21 mouse cellular contexts compared by ENCODE assay signal in genomic region chr1:63140231-63140630, GRCm38 (mm10). TPM values are rescaled to one million over a fixed set of nuclear protein-coding genes. Genes with fewer than 3 reads are reported as not detected.
DNase-seq lines count a peak whose midpoint lies in the region; ATAC-seq and TF ChIP-seq lines count a peak whose summit lies in the region.
"Had no signal": no experiment of that assay in that cellular context is flagged by ENCODE, and none has a peak within 500 bp of the region (broad histone marks: within the 10 kb centered on the region; RNA-seq: fewer than 3 reads in every experiment).

No protein-coding gene starts in this region.

- H3K9me3 ChIP-seq in E14TG2a.4 (ENCODE audit: low read length) (no peaks in the 10 kb centered on the region), ES-Bruce4 (replicated peaks; ENCODE audit: control insufficient read depth, insufficient read depth, low read length, poor library complexity, severe bottlenecking) (no peaks in the 10 kb centered on the region), ES-E14 (ENCODE audit: control insufficient read depth, insufficient read depth, low read depth, low read length) (no peaks in the 10 kb centered on the region)
- no peaks in the 10 kb centered on the region for H3K9me3 ChIP-seq in intestine, embryonic 15.5 days
- H3K9me3 ChIP-seq: embryonic facial prominence, embryonic 10.5 days; embryonic facial prominence, embryonic 12.5 days; forebrain, embryonic 13.5 days; forebrain, embryonic 15.5 days had no signal

- intact Hi-C loops in gastrocnemius, adult 2 months (cut with DNase I) = no loop called here

- peak overlapping the region; percentile 68 for H3K9ac ChIP-seq in ES-Bruce4 (ENCODE audit: low read depth, poor library complexity, severe bottlenecking)
- H3K9ac ChIP-seq in ES-E14 (ENCODE audit: insufficient read depth, low read depth, low read length, poor library complexity, severe bottlenecking) = peak overlapping the region; percentile 82
- no peak overlapping the region for H3K9ac ChIP-seq in intestine, embryonic 15.5 days
- H3K9ac ChIP-seq: embryonic facial prominence, embryonic 12.5 days; forebrain, embryonic 13.5 days; forebrain, embryonic 15.5 days; forebrain, postnatal 0 days had no signal

- H3K27me3 ChIP-seq in E14TG2a.4 (ENCODE audit: insufficient read depth, low read length) (no peaks in the 10 kb centered on the region), ES-Bruce4 (ENCODE audit: control insufficient read depth, insufficient read depth, low read length, poor library complexity, severe bottlenecking) (no peaks in the 10 kb centered on the region)
- H3K27me3 ChIP-seq in intestine, embryonic 15.5 days (replicated peaks) = no peaks in the 10 kb centered on the region
- H3K27me3 ChIP-seq: embryonic facial prominence, embryonic 12.5 days; forebrain, embryonic 13.5 days; forebrain, embryonic 15.5 days; Patski had no signal

- WGBS in intestine, embryonic 15.5 days = 94% methylated on average over 13 of the region's 13 CpGs

- no peak for TF ChIP-seq POLR2A in ES-Bruce4 (IDR thresholded peaks at IDR 0.05; ENCODE audit: insufficient read depth, low read length)

- TF ChIP-seq EP300 in ES-Bruce4 (IDR thresholded peaks at IDR 0.05; ENCODE audit: insufficient read depth, low read depth, low read length) = no peak

- peaks cover 42% of the 10 kb centered on the region for H3K36me3 ChIP-seq in E14TG2a.4 (ENCODE audit: insufficient read depth, low read length)
- peaks cover 21% of the 10 kb centered on the region for H3K36me3 ChIP-seq in ES-Bruce4 (ENCODE audit: control insufficient read depth, insufficient read depth, low read length, poor library complexity, severe bottlenecking)
- H3K36me3 ChIP-seq in ES-E14 (ENCODE audit: control insufficient read depth, insufficient read depth, low read length, poor library complexity, severe bottlenecking) = peaks cover 3% of the 10 kb centered on the region
- H3K36me3 ChIP-seq in intestine, embryonic 15.5 days = peaks cover 8% of the 10 kb centered on the region; the same call in 1 of the 2 replicates

- H3K4me1 ChIP-seq in E14TG2a.4 (replicated peaks; ENCODE audit: low read depth, low read length) = peaks cover 79% of the 10 kb centered on the region
- peaks cover 3% of the 10 kb centered on the region for H3K4me1 ChIP-seq in ES-Bruce4 (ENCODE audit: control insufficient read depth, insufficient read depth, low read length)
- H3K4me1 ChIP-seq in ES-E14 (ENCODE audit: control insufficient read depth in 2 of 2, insufficient read depth in 2 of 2, low read length in 2 of 2, poor library complexity in 1 of 2) = peaks cover 9 to 12% of the 10 kb centered on the region in 2 experiments
- H3K4me1 ChIP-seq in intestine, embryonic 15.5 days (replicated peaks) = no peaks in the 10 kb centered on the region
- H3K4me1 ChIP-seq: embryonic facial prominence, embryonic 10.5 days; embryonic facial prominence, embryonic 12.5 days; forebrain, embryonic 13.5 days; forebrain, embryonic 15.5 days had no signal

- no peak for ATAC-seq in megakaryocyte, adult 5-6 weeks (ENCODE audit: poor library complexity, severe bottlenecking)
- no peak for ATAC-seq in intestine, embryonic 15.5 days
- no peak for ATAC-seq in monocyte, adult 5-6 weeks (replicated peaks; ENCODE audit: insufficient number of reproducible peaks, low FRiP score, low TSS enrichment, poor library complexity, severe bottlenecking)
- ATAC-seq: activated CD4-positive, CD25-positive, alpha-beta regulatory T cell, adult 4 months; forebrain, embryonic 13.5 days; forebrain, embryonic 15.5 days; forebrain, postnatal 0 days; Patski had no signal

- H3K4me3 ChIP-seq in E14TG2a.4 (replicated peaks; ENCODE audit: low read length) (peak overlapping the region; percentile 72), ES-Bruce4 (ENCODE audit: low read depth, low read length) (peak overlapping the region; percentile 35), ES-E14 (ENCODE audit: insufficient read depth in 1 of 2, low read depth in 1 of 2, low read length in 2 of 2, poor library complexity in 1 of 2, severe bottlenecking in 1 of 2) (peak overlapping the region; percentile 14 to 55)
- no peak overlapping the region for H3K4me3 ChIP-seq in gastrocnemius, adult 2 months
- H3K4me3 ChIP-seq in intestine, embryonic 15.5 days (replicated peaks) = no peak overlapping the region
- H3K4me3 ChIP-seq: embryonic facial prominence, embryonic 10.5 days; embryonic facial prominence, embryonic 12.5 days; forebrain, embryonic 13.5 days; forebrain, embryonic 15.5 days had no signal

- H3K27ac ChIP-seq in ES-Bruce4 (ENCODE audit: insufficient read depth, low read length) = peak overlapping the region; percentile 100
- H3K27ac ChIP-seq in ES-E14 (ENCODE audit: insufficient read depth, low read depth, low read length, poor library complexity, severe bottlenecking) = peak overlapping the region; percentile 90
- no peak overlapping the region for H3K27ac ChIP-seq in gastrocnemius, adult 2 months
- H3K27ac ChIP-seq in intestine, embryonic 15.5 days = no peak overlapping the region
- H3K27ac ChIP-seq: embryonic facial prominence, embryonic 10.5 days; embryonic facial prominence, embryonic 12.5 days; forebrain, embryonic 13.5 days; forebrain, embryonic 15.5 days had no signal

- TF ChIP-seq CTCF in E14TG2a.4 (conservative IDR thresholded peaks at IDR 0.05; ENCODE audit: low read length) = no peak
- TF ChIP-seq CTCF in ES-Bruce4 (IDR thresholded peaks at IDR 0.05; ENCODE audit: low read depth, low read length) = no peak
- no peak for TF ChIP-seq CTCF in gastrocnemius, adult 2 months (IDR thresholded peaks at IDR 0.05)

- in situ Hi-C loops in ES-E14 (cut with MboI; ENCODE audit: low sequenced_read_pairs in 2 of 2, unreplicated experiment in 2 of 2) = no loop called here

- H3K4me2 ChIP-seq in intestine, embryonic 15.5 days (replicated peaks) = no peak overlapping the region
- H3K4me2 ChIP-seq: embryonic facial prominence, embryonic 12.5 days; forebrain, embryonic 13.5 days; forebrain, embryonic 15.5 days had no signal

- no peak for DNase-seq in ES-E14 (ENCODE audit: low read depth, low spot score)
- DNase-seq in R1 (ENCODE audit: low read depth, low spot score) = peak; percentile 89
- DNase-seq in gastrocnemius, adult 2 months = no peak
- DNase-seq: adrenal gland, adult 8-10 months; adrenal gland, postnatal 14 days; adrenal gland, postnatal 36 days; cerebellum, adult 11-12 months; cerebellum, adult 2 months; cerebellum, adult 9-10 months; forebrain, postnatal 0 days had no signal

TF ChIP-seq in ES-E14, 5 proteins besides CTCF, POLR2A, EP300 and RAD21:
- TF ChIP-seq ZNF384 (IDR thresholded peaks at IDR 0.05; ENCODE audit: low read depth, low read length) = peak; percentile 89
- no peak for TF ChIP-seq CHD2 (IDR thresholded peaks at IDR 0.05; ENCODE audit: low read depth, low read length)

RNA-seq across cellular contexts. Expression of gene Ino80d, which starts 25.8 kb away (rescaled TPM):
- polyA plus RNA-seq in ES-Bruce4 (2011; ENCODE audit: insufficient read depth, insufficient read length, low read depth, missing spikeins) = 31.4 and 32.5 TPM in 2 replicates
- total RNA-seq in ES-E14 (2012; rRNA removed) = 17.5 and 17.8 TPM in 2 replicates
- 35.5 and 36.0 TPM in 2 replicates for total RNA-seq in megakaryocyte, adult 5-6 weeks (2015)
- total RNA-seq in megakaryocyte, adult 5-6 weeks (2017) = 13.8 and 19.9 TPM in 2 replicates
- 10 to 100 TPM; 14.0 to 14.6 TPM for total RNA-seq in gastrocnemius, adult 2 months (2021)
- 11.5 and 12.4 TPM in 2 replicates for polyA plus RNA-seq in intestine, embryonic 15.5 days (2015; fragmentation: Nextera tagmentation; extraction: Ambion mirVana)
- 21.6 to 40.6 TPM (median 22.9 TPM) in 3 replicates for total RNA-seq in monocyte, adult 5-6 weeks (2017)

RNA-seq across cellular contexts. Expression of gene Eef1b2, which starts 36.4 kb away (rescaled TPM):
- polyA plus RNA-seq in ES-Bruce4 (2011; ENCODE audit: insufficient read depth, insufficient read length, low read depth, missing spikeins) = 2,024 and 2,095 TPM in 2 replicates
- 1,668 and 1,913 TPM in 2 replicates for total RNA-seq in ES-E14 (2012; rRNA removed)
- 882 and 903 TPM in 2 replicates for total RNA-seq in megakaryocyte, adult 5-6 weeks (2015)
- total RNA-seq in megakaryocyte, adult 5-6 weeks (2017) = 1,598 and 1,756 TPM in 2 replicates
- total RNA-seq in gastrocnemius, adult 2 months (2021) = 100 to 1,000 TPM; 311 to 425 TPM
- polyA plus RNA-seq in intestine, embryonic 15.5 days (2015; fragmentation: Nextera tagmentation; extraction: Ambion mirVana) = 545 and 642 TPM in 2 replicates
- 1,374 to 1,946 TPM (median 1,494 TPM) in 3 replicates for total RNA-seq in monocyte, adult 5-6 weeks (2017)

RNA-seq across cellular contexts. Expression of gene Ndufs1, which starts 36.4 kb away (rescaled TPM):
- polyA plus RNA-seq in ES-Bruce4 (2011; ENCODE audit: insufficient read depth, insufficient read length, low read depth, missing spikeins) = 106 and 110 TPM in 2 replicates
- 84.2 and 101 TPM in 2 replicates for total RNA-seq in ES-E14 (2012; rRNA removed)
- 91.8 and 101 TPM in 2 replicates for total RNA-seq in megakaryocyte, adult 5-6 weeks (2015)
- total RNA-seq in megakaryocyte, adult 5-6 weeks (2017) = 87.4 and 108 TPM in 2 replicates
- 100 to 1,000 TPM; 323 to 475 TPM for total RNA-seq in gastrocnemius, adult 2 months (2021)
- polyA plus RNA-seq in intestine, embryonic 15.5 days (2015; fragmentation: Nextera tagmentation; extraction: Ambion mirVana) = 168 and 169 TPM in 2 replicates
- total RNA-seq in monocyte, adult 5-6 weeks (2017) = 64.3 to 129 TPM (median 108 TPM) in 3 replicates

Comparison
In these comparisons a context has a peak if more than half of its experiments do, and no peak if none do; other contexts are left out.
1. H3K4me3 ChIP-seq: peak in E14TG2a.4 (single experiment), ES-Bruce4 (single experiment) and ES-E14 (2 of 2); none in gastrocnemius, adult 2 months (single experiment) and intestine, embryonic 15.5 days (single experiment).
2. H3K27ac ChIP-seq: peak in ES-Bruce4 (single experiment) and ES-E14 (single experiment); none in gastrocnemius, adult 2 months (single experiment) and intestine, embryonic 15.5 days (single experiment).